Mouse (Mus musculus) hindbrain, embryonic 14.5 days (tissue): ENCODE measurements around the gene Gm18596. TPM values are rescaled to one million over a fixed set of nuclear protein-coding genes. Genes with fewer than 3 reads are reported as not detected.
"Not testable (repeated sequence)": the region's sequence is repeated elsewhere in the genome, so short reads cannot be mapped to it uniquely, and the experiment has no call there.

Experiments used
- ATAC-seq: fragments of 200-750 bp; cut with Nextera tagmentation; 2 replicates; pipeline ENCODE4 v1.8.0; 2017; ENCODE audit warnings: moderate number of reproducible peaks, mild to moderate bottlenecking, moderate TSS enrichment, moderate library complexity; ENCODE audit not compliant: low FRiP score
- DNase-seq: peaks from one replicate; pipeline ENCODE4 v3.0.0-alpha.2; 2015; ENCODE audit warnings: low spot score
- H3K27ac ChIP-seq: fragments of 300-500 bp; sonication (generic); 2 replicates; pipeline ENCODE4 v1.5.1; 2014; ENCODE audit warnings: mild to moderate bottlenecking, moderate library complexity
- H3K27me3 ChIP-seq: fragments of 300-500 bp; sonication (generic); 2 replicates; pipeline ENCODE4 v1.6.1; 2014; ENCODE audit warnings: mild to moderate bottlenecking, low read length, mixed read lengths; ENCODE audit not compliant: control insufficient read depth, insufficient read depth
- H3K36me3 ChIP-seq: fragments of 300-500 bp; sonication (generic); replicated peaks from 2 replicates; pipeline ENCODE4 v1.6.1; 2014; ENCODE audit not compliant: control insufficient read depth, insufficient read depth
- H3K4me1 ChIP-seq: fragments of 300-500 bp; sonication (generic); replicated peaks from 2 replicates; pipeline ENCODE4 v1.6.1; 2014; ENCODE audit warnings: antibody characterized with exemption, low read length, mixed read lengths; ENCODE audit not compliant: control insufficient read depth, insufficient read depth
- H3K4me2 ChIP-seq: fragments of 300-500 bp; sonication (generic); replicated peaks from 2 replicates; pipeline ENCODE4 v1.6.1; 2014; ENCODE audit warnings: mild to moderate bottlenecking, moderate library complexity
- H3K4me3 ChIP-seq: fragments of 300-500 bp; sonication (generic); replicated peaks from 2 replicates; pipeline ENCODE4 v1.5.1; 2014; ENCODE audit warnings: mild to moderate bottlenecking, low read length
- H3K9ac ChIP-seq: fragments of 300-500 bp; sonication (generic); 2 replicates; pipeline ENCODE4 v1.6.1; 2014
- H3K9me3 ChIP-seq: fragments of 300-500 bp; sonication (generic); 2 replicates; pipeline ENCODE4 v1.6.1; 2016; ENCODE audit warnings: low read length; ENCODE audit not compliant: control insufficient read depth
- WGBS: fragments of 180-500 bp; shearing (Covaris S2); extraction: QIAGEN DNeasy Blood & Tissue Kit; methylation state at CpG from one replicate; pipeline ENCODE4 v1.1.7; 2014; 5-methylcytosine and 5-hydroxymethylcytosine counted together
- polyA plus RNA-seq: library from polyadenylated mRNA; unstranded; fragments of >200 nt; fragmentation: Nextera tagmentation; extraction: Ambion mirVana; gene quantifications from 2 replicates; pipeline ENCODE4 v1.2.1, GENCODE M21; 2014

Gene Gm18596
- polyA plus RNA-seq, 1 experiment from 2014 or later = not detected

GRCm38 (mm10) chr10:77724855-77725254, 17.6 kb downstream of the Gm18596 start:
- no peak overlapping the region for H3K4me2 ChIP-seq
- ATAC-seq = no peak
- DNase-seq = no peak
- H3K36me3 ChIP-seq = no peaks in the 10 kb centered on the region
- no peaks in the 10 kb centered on the region for H3K4me1 ChIP-seq
- no peak overlapping the region for H3K27ac ChIP-seq
- no peaks in the 10 kb centered on the region for H3K27me3 ChIP-seq
- no peak overlapping the region for H3K9ac ChIP-seq
- WGBS = 72% methylated on average over 8 of the region's 8 CpGs
- no peak overlapping the region for H3K4me3 ChIP-seq
- H3K9me3 ChIP-seq = no peaks in the 10 kb centered on the region

- not testable (repeated sequence) for H3K4me2 ChIP-seq, H3K4me3 ChIP-seq, H3K4me1 ChIP-seq, H3K36me3 ChIP-seq, H3K27ac ChIP-seq, DNase-seq, H3K27me3 ChIP-seq, H3K9ac ChIP-seq, ATAC-seq, H3K9me3 ChIP-seq
- WGBS = 90% methylated on average over 1 of the region's 1 CpGs
Measured at GRCm38 (mm10) chr10:77720299-77720698, 22.1 kb downstream of the Gm18596 start, which contains the start of gene Krtap12-1. TSS of gene Krtap12-1 (plus strand) at chr10:77720599.

- Histone ChIP-seq H3K36me3 (no peaks in the 10 kb centered on the region), H3K4me3 (no peak within 1 kb of the TSS), H3K9ac (no peak within 1 kb of the TSS), H3K4me1 (no peaks in the 10 kb centered on the region), H3K9me3 (0 out of 2 replicates have a peak, but pooled peaks cover 7% of the 10 kb centered on the region), H3K27me3 (no peaks in the 10 kb centered on the region), H3K4me2 (no peak within 1 kb of the TSS), H3K27ac (no peak within 1 kb of the TSS)
- no peak for DNase-seq
- no peak for ATAC-seq
- 90% methylated on average over 1 of the region's 1 CpGs for WGBS
Measured at GRCm38 (mm10) chr10:77715507-77715906, 26.9 kb downstream of the Gm18596 start, which contains the start of gene Gm10142. TSS of gene Gm10142 (plus strand) at chr10:77715807.

- Histone ChIP-seq H3K4me3 (no peak overlapping the region), H3K4me2 (no peak overlapping the region), H3K4me1 (no peaks in the 10 kb centered on the region), H3K36me3 (no peaks in the 10 kb centered on the region), H3K9me3 (0 out of 2 replicates have a peak, but pooled peaks cover 7% of the 10 kb centered on the region), H3K27ac (no peak overlapping the region), H3K27me3 (no peaks in the 10 kb centered on the region), H3K9ac (no peak overlapping the region)
- ATAC-seq = no peak
- DNase-seq = no peak
- 75% methylated on average over 4 of the region's 4 CpGs for WGBS
Measured at GRCm38 (mm10) chr10:77713734-77714133, 28.7 kb downstream of the Gm18596 start.

- not testable (repeated sequence) for ATAC-seq, DNase-seq
Measured at GRCm38 (mm10) chr10:77711157-77711556, 31.3 kb downstream of the Gm18596 start, which contains the start of gene Gm10024. TSS of gene Gm10024 (plus strand) at chr10:77711457.

GRCm38 (mm10) chr10:77709831-77710230, 32.6 kb downstream of the Gm18596 start:
- H3K4me2 ChIP-seq = no peak overlapping the region
- WGBS = 80% methylated on average over 3 of the region's 3 CpGs

More at GRCm38 (mm10) chr10:77711157-77711556, 31.3 kb downstream of the Gm18596 start, which contains the start of gene Gm10024:
- not testable (repeated sequence) for H3K9me3 ChIP-seq, H3K27me3 ChIP-seq, H3K27ac ChIP-seq, H3K4me3 ChIP-seq, H3K36me3 ChIP-seq, H3K9ac ChIP-seq, H3K4me1 ChIP-seq, H3K4me2 ChIP-seq

GRCm38 (mm10) chr10:77706326-77706725, 36.1 kb downstream of the Gm18596 start, which contains the start of gene Gm10272:
TSS of gene Gm10272 (plus strand) at chr10:77706626.
- ATAC-seq = no peak
- Histone ChIP-seq H3K4me2 (no peak within 1 kb of the TSS), H3K36me3 (no peaks in the 10 kb centered on the region), H3K4me3 (no peak within 1 kb of the TSS), H3K9me3 (peaks cover 10% of the 10 kb centered on the region; the same call in 1 of the 2 replicates), H3K27me3 (no peaks in the 10 kb centered on the region), H3K4me1 (no peaks in the 10 kb centered on the region), H3K9ac (no peak within 1 kb of the TSS), H3K27ac (no peak within 1 kb of the TSS)
- DNase-seq = no peak
- WGBS = 100% methylated on average over 1 of the region's 1 CpGs

More at GRCm38 (mm10) chr10:77709831-77710230, 32.6 kb downstream of the Gm18596 start:
- H3K27me3 ChIP-seq = no peaks in the 10 kb centered on the region
- H3K9me3 ChIP-seq = peaks cover 10% of the 10 kb centered on the region; the same call in 1 of the 2 replicates
- ATAC-seq (no peak), DNase-seq (no peak)
- H3K4me1 ChIP-seq = no peaks in the 10 kb centered on the region
- no peak overlapping the region for H3K9ac ChIP-seq
- H3K4me3 ChIP-seq = no peak overlapping the region
- no peaks in the 10 kb centered on the region for H3K36me3 ChIP-seq
- H3K27ac ChIP-seq = no peak overlapping the region

- no peak within 1 kb of the TSS for H3K9ac ChIP-seq
Measured at GRCm38 (mm10) chr10:77697133-77697532, 45.3 kb downstream of the Gm18596 start, which contains the start of gene Gm9508. TSS of gene Gm9508 (minus strand) at chr10:77697233.

More at GRCm38 (mm10) chr10:77697133-77697532, 45.3 kb downstream of the Gm18596 start, which contains the start of gene Gm9508:
- 39% methylated on average over 4 of the region's 4 CpGs for WGBS
- H3K4me2 ChIP-seq = no peak within 1 kb of the TSS
- H3K9me3 ChIP-seq = no peaks in the 10 kb centered on the region
- no peak within 1 kb of the TSS for H3K27ac ChIP-seq
- no peaks in the 10 kb centered on the region for H3K4me1 ChIP-seq
- ATAC-seq (no peak), DNase-seq (no peak)
- no peaks in the 10 kb centered on the region for H3K36me3 ChIP-seq
- no peak within 1 kb of the TSS for H3K4me3 ChIP-seq
- no peaks in the 10 kb centered on the region for H3K27me3 ChIP-seq
